Mouse (Mus musculus): ENCODE data around the gene Ppm1m.

- TF ChIP-seq EP300 (IDR thresholded peaks at IDR 0.05; ENCODE audit: insufficient read depth, low read depth, low read length) (no peak), POLR2A (IDR thresholded peaks at IDR 0.05; ENCODE audit: insufficient read depth, low read depth, low read length) (no peak), CTCF (IDR thresholded peaks at IDR 0.05) (no peak)
Measured at GRCm38 (mm10) chr9:106191355-106191754, 8.2 kb downstream of the Ppm1m start.
